Mouse (Mus musculus) CD8-positive naive resting alpha-beta T cell, adult 2 months (primary cell): ENCODE results near the gene Wdr46.

Experiments used
- DNase-seq, 2 experiments: peaks; one replicate each; pipeline ENCODE4 v3.0.0; 2022; ENCODE audit warnings: low read depth in 2 of 2, low spot score in 2 of 2

The Wdr46 gene

DNA sequence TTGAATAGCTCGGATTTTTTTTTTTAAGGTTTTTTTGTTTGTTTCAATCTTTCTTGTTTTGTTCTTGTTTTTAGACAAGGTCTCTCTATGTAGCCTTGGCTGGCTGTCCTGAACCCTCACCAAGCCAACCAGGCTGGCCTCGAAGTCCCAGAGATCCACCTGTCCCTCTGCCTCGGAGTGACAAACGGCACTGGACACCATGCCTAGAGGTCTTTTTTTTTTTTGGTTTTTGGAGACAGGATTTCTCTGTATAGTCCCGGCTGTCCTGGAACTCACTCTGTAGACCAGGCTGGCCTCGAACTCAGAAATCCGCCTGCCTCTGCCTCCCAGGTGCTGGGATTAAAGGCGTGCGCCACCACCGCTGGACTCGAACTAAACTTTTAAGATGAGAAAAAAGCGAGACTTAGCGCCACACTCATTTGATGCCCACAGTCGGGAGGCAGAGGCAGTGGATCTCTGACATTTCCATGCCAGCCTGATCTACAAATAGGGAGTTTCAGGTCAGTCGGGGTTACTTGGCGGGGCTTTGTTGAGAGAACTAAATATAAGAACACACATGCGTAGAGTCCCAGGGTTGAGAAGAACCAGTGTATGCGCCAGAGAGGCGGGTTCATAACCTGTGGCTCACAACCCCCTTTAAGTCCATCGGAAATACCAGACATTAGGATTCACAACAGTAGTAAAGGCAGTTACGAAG lies 12.1 kb upstream of the Wdr46 start:
- DNase-seq, result no peak

DNA sequence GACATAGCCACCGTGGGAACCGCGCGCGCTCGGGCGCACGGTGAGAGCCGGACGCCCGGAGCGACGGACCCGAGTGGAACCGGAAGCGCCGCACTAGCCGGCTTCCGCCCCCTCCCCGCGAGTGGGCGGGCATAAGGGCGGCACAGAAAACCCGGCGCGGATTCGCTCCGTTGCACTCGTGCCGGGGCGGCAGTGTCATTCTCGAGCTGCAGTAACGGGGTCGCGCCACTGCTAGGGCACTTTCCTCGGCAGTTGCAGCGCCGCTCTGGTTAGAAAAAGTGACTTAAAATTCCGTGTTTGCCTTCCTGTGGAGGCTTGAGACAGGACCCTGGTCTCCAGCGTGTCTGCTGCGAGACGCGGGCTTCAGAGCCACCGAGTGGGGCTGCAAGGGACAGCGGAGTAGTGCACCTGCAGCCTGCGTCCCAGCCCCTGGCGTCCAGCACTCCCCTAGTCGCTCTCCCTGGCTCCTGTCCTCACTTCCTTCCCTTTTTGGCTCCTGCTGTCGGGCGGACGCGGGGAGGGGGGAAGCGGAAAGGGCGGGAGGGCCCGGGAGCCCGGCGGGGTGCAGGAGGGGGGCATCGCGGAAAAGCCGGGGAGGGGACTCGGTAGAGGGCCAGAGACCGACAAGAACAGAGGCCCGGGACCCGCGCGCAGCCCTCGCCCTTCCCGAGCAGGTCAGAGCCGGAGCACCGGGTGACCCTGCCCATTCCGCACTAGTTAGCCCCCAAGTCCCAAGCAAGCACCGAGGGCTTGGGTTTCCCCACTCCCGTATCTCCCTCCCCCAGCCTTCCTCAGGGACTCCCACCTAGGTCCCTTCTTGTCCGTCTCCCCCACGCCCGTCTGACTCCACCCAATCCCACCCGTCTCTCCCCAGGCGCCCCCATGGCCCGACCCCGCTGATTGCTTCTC lies 10.8 kb upstream of the Wdr46 start, which contains the start of gene Rgl2:
Gene Rgl2 (plus strand): TSS at position 173 of the 909 bp plus-strand sequence.
- DNase-seq, result peak; percentile 93 to 97

GRCm38 (mm10) chr17:33930280-33931158 lies 9.9 kb upstream of the Wdr46 start:
- peak in 1 of 2 experiments; percentile 55 for DNase-seq

DNA sequence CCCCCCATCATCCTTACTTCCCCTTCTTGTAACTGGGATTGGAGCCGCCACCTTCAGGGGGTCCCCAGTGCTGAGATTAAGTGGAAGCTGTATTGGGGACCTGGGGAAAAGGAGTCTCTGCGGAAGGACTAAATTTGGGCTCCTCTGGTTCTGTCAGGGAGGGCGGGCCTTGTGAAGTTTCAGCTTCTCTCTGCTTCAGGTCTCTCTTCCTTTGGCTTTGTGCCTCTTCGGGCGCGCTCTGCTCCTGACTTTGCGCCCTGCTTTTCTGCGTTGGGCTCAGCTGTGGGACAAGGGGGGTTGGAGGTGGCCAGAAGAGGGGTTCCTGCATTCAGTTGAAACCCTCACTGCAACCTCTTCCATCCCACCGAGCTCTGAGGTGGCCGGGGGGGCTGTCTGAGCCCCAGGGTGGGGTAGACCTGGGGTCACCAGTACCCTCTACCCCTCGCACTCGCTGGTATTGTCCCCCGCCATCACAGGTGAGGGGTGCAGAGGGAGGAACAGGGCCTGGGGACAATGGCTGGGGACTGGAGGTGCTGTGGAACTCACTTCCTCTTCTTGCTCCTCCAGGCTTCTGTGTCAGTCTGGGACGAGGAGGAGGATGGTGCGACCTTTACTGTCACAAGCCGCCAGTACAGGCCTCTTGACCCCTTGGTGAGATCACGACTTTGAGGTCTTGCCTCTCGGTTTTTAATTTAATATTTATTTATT lies 9.1 kb upstream of the Wdr46 start:
- DNase-seq, result no peak

DNA sequence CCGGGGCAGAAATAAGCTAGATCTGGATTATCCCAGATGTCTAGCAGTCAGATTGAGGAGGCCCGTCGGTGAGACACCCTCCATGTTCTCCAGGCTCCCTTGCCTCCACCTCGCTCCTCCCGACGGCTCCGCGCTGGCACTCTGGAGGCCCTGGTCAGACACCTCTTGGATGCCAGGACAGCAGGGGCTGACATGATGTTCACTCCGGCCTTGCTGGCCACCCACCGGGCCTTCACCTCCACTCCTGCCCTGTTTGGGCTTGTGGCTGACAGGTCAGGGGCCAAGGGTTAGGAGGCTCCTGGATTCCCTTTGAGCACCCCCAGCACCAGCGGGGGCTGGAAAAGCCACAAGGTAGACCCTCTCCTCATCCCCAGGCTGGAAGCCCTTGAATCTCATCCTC lies 8.5 kb upstream of the Wdr46 start:
- DNase-seq, result no peak

GRCm38 (mm10) chr17:33932448-33932847 lies 8.0 kb upstream of the Wdr46 start:
- no peak for DNase-seq

DNA sequence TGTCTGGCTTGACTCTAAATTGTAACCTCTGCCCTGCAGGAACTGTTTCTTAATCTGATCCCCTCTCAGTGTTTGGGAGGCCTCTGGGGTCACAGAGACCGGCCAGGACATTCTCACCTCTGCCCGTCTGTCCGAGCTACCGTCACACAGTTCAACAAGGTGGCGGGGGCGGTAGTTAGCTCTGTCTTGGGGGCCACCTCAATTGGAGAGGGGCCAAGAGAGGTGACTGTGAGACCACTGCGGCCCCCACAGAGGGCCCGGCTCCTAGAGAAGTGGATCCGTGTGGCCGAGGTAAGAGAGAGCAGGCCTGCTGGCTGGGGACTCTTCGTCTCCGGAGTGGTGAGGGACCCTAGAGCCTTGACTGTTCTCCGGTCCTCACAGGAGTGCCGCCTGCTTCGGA lies 7.5 kb upstream of the Wdr46 start:
- no peak for DNase-seq

GRCm38 (mm10) chr17:33935422-33936055 lies 4.9 kb upstream of the Wdr46 start:
- DNase-seq, result no peak

- no peak for DNase-seq
These were observed 3.5 kb upstream of the Wdr46 start for GRCm38 (mm10) chr17:33936993-33937392.

DNA sequence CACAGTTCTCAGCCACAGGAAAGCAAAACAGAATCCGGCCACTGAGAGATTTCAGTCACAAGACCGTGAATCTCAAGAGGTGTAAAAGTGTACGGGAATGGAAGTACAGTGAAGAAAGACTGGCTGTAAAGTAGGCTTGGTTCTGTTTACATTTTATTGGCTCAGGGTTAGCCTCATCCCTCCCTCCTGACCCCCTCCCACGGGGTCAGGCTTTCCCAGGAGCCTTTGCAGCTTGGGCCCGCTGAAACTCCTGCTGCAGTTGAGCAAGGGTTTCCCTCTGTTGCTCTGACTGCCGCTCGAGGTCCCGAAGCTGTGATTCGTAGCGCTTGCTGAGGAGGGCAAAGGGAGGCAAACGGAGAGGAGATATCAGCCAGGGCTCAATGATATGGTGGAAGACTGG lies 1.7 kb upstream of the Wdr46 start:
- DNase-seq, result no peak

DNA sequence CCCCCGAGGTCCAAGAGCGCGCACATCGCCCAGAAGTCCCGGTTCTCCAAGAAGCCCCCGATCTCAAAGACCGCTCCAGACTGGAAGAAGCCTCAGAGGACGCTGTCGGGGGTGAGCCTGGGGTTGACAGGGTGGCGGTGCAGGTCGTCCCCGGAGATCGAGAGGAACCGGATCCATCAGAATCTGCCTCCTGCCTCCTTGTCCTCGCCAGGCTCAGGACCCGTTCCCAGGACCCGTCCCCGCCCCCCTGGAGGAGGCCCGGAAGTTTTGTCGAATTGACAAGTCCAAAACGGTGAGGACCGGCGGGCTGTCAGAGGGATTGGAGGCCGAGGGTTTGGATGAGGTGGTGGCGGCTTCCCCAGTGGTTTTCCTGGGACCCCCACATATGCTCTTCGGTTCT lies 521 bp downstream of the Wdr46 start:
- DNase-seq, result no peak

GRCm38 (mm10) chr17:33941381-33941780 lies 921 bp downstream of the Wdr46 start:
- DNase-seq, result no peak

DNA sequence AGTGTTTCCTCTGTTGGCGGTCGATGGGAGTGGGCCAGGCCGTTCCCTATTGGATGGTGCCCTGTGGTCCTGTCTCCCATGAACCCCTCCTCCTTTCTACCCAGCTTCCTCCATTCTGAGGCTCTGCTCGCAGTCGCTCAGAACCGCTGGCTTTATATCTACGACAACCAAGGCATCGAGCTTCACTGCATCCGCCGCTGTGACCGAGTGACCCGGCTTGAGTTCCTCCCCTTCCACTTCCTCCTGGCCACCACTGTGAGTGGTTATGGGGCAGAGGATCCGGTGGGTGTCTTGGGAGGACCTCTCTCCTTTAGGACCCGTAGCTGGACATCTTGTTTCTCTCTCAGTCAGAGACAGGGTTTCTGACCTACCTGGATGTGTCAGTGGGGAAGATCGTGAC lies 3.0 kb downstream of the Wdr46 start:
- no peak for DNase-seq

GRCm38 (mm10) chr17:33947430-33948089 lies 7.1 kb downstream of the Wdr46 start:
- DNase-seq, result peak in 1 of 2 experiments; percentile 61

DNA sequence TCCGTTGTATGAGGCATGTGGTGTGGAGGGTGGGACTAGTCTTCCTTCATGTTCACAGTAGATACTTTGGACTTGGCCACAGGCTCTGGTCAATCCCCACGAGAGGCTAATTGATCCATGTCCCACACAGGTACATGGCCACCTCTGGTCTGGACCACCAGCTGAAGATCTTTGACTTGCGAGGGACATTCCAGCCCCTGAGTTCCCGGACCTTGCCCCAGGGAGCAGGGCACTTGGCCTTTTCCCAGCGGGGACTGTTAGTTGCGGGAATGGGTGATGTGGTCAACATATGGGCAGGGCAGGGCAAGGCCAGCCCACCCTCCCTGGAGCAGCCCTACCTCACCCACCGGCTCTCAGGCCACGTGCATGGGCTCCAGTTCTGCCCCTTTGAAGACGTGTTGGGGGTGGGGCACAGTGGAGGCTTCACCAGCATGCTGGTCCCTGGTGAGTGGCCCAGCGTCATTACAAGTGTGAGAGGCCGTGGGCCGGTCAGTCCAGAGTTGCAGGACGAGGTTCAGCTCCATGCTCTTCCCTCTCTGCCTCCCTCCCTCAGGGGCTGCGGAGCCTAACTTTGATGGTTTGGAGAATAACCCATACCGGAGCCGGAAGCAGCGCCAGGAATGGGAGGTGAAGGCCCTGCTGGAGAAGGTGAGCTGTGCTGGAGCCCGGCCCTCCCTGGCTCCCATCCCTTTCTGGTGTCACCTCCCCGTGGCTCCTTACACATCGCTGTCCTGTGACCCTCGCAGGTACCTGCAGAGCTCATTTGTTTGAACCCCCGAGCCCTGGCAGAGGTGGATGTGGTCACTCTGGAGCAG lies 7.8 kb downstream of the Wdr46 start:
- no peak for DNase-seq

DNA sequence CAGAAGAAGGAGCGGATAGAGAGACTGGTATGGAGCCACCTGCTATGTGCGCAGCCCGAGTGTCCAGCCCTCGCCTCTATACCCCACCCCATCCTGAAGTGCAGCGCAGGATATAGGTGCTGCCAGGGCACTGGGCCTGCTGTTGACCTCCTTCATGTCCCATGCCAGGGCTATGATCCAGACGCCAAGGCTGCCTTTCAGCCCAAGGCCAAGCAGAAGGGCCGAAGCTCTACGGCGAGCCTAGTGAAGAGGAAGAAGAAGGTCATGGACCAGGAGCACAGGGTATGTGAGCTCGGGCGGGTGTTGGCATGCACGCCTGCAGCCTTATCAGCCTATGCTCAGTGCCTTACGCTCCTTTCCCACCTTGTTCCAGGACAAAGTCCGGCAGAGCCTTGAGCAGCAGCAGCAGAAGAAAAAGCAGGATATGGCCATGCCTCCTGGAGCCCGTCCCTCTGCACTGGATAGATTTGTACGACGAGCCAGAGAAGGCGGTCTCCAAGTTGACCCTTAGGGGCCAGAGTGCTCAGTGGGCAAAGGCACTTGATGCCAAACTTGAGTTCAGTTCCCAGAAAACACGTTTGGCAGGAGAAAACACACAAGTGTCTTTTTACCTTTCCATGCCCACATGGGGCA lies 8.6 kb downstream of the Wdr46 start:
- DNase-seq, result no peak

- no peak for DNase-seq
These were observed 9.7 kb downstream of the Wdr46 start for GRCm38 (mm10) chr17:33950131-33950625.
